In the genomic region with DNA sequence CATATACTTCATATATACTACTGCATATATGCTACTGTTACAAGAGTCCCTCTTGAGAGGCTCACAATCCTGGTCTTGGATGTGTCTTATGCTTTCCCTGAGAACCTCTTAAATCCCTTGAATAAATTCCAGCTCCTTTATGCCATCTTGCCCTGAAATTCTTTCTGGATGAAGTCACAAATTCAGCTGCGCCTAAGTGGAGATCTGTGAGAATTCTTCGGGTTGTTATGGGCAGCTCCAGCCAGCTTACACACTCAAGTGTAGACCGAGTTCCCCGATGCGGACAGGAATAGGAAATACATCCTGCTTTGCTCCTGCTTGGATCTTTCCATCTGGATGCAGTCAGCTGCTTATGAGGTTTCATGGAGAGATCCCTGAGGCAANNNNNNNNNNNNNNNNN, we compare ENCODE assay signal across 17 mouse cellular contexts. TPM values are rescaled to one million over a fixed set of nuclear protein-coding genes. Genes with fewer than 3 reads are reported as not detected.
A peak's percentile ranks its signal among the peaks of the same experiment; 100 is the strongest.
DNase-seq lines count a peak whose midpoint lies in the region; ATAC-seq and TF ChIP-seq lines count a peak whose summit lies in the region.
"Had no signal": no experiment of that assay in that cellular context is flagged by ENCODE, and none has a peak within 500 bp of the region (broad histone marks: within the 10 kb centered on the region; RNA-seq: fewer than 3 reads in every experiment).

No protein-coding gene starts in this region.

- no peak for ATAC-seq in heart, embryonic 13.5 days (ENCODE audit: extremely low read depth, insufficient number of reproducible peaks, low FRiP score, low TSS enrichment)
- peak; percentile 79 for ATAC-seq in lung, embryonic 14.5 days (ENCODE audit: insufficient read depth)
- ATAC-seq in activated CD4-positive, CD25-positive, alpha-beta regulatory T cell, adult 4 months, result no peak

- no peak for TF ChIP-seq CTCF in lung, embryonic 14.5 days (IDR thresholded peaks at IDR 0.05; ENCODE audit: low read depth)

- peaks cover 12% of the 10 kb centered on the region for H3K27me3 ChIP-seq in heart, embryonic 13.5 days (replicated peaks)
- H3K27me3 ChIP-seq in lung, embryonic 14.5 days (ENCODE audit: insufficient read depth, low read length), result no peaks in the 10 kb centered on the region
- H3K27me3 ChIP-seq: neural tube, embryonic 13.5 days; stomach, embryonic 15.5 days had no signal

- no peaks in the 10 kb centered on the region for H3K9me3 ChIP-seq in heart, embryonic 13.5 days
- no peaks in the 10 kb centered on the region for H3K9me3 ChIP-seq in lung, embryonic 14.5 days (ENCODE audit: low read depth, low read length)
- H3K9me3 ChIP-seq: neural tube, embryonic 13.5 days; stomach, embryonic 15.5 days had no signal

- H3K4me1 ChIP-seq in heart, embryonic 13.5 days, result peaks cover 17% of the 10 kb centered on the region
- H3K4me1 ChIP-seq in lung, embryonic 14.5 days (ENCODE audit: insufficient read depth), result no peaks in the 10 kb centered on the region
- H3K4me1 ChIP-seq: neural tube, embryonic 13.5 days; stomach, embryonic 15.5 days had no signal

- no peak for DNase-seq in heart, adult 11 months
- peak; percentile 87 for DNase-seq in 3T3-L1 (ENCODE audit: low read depth, low spot score)
- DNase-seq in embryo, embryonic 10.5 days (ENCODE audit: low spot score), result peak; percentile 29
- peak; percentile 75 for DNase-seq in lung, embryonic 14.5 days
- no peak for DNase-seq in adrenal gland, postnatal 4 days (ENCODE audit: low spot score in 2 of 2)
- DNase-seq in left cerebral cortex, adult 9 months (ENCODE audit: low spot score in 2 of 2), result no peak
- DNase-seq: thymus, postnatal 4 days had no signal

- no peak overlapping the region for H3K9ac ChIP-seq in heart, embryonic 13.5 days
- no peak overlapping the region for H3K9ac ChIP-seq in lung, embryonic 14.5 days
- H3K9ac ChIP-seq: hindbrain, embryonic 14.5 days; neural tube, embryonic 13.5 days; stomach, embryonic 15.5 days had no signal

- H3K4me2 ChIP-seq in heart, embryonic 13.5 days, result no peak overlapping the region
- H3K4me2 ChIP-seq in lung, embryonic 14.5 days, result no peak overlapping the region
- H3K4me2 ChIP-seq: hindbrain, embryonic 14.5 days; neural tube, embryonic 13.5 days; stomach, embryonic 15.5 days had no signal

- WGBS in heart, embryonic 13.5 days, result 20% methylated on average over 5 of the region's 5 CpGs
- WGBS in lung, embryonic 14.5 days, result 20% methylated on average over 5 of the region's 5 CpGs

- no peaks in the 10 kb centered on the region for H3K36me3 ChIP-seq in heart, embryonic 13.5 days
- H3K36me3 ChIP-seq in lung, embryonic 14.5 days (ENCODE audit: insufficient read depth), result no peaks in the 10 kb centered on the region
- H3K36me3 ChIP-seq: neural tube, embryonic 13.5 days; stomach, embryonic 15.5 days had no signal

- H3K4me3 ChIP-seq in heart, embryonic 13.5 days, result no peak overlapping the region
- no peak overlapping the region for H3K4me3 ChIP-seq in lung, embryonic 14.5 days (ENCODE audit: low read depth, low read length)
- H3K4me3 ChIP-seq: neural tube, embryonic 13.5 days; stomach, embryonic 15.5 days had no signal

- peak overlapping the region; percentile 21; the same call in 1 of the 2 replicates for H3K27ac ChIP-seq in heart, embryonic 13.5 days (replicated peaks)
- peak overlapping the region; percentile 60 for H3K27ac ChIP-seq in lung, embryonic 14.5 days (ENCODE audit: low read depth)
- H3K27ac ChIP-seq: hindbrain, embryonic 14.5 days; neural tube, embryonic 13.5 days; stomach, embryonic 15.5 days had no signal

RNA-seq across cellular contexts. Expression of a gene that starts 6.1 kb away (rescaled TPM):
- polyA plus RNA-seq in heart, embryonic 13.5 days (2015; fragmentation: Nextera tagmentation; extraction: Ambion mirVana), result not detected in 2 replicates
- 0.74 TPM in 1 of 2 replicates, not detected in the other for polyA plus RNA-seq in lung, embryonic 14.5 days (2014; fragmentation: Nextera tagmentation; extraction: Ambion mirVana)
- not detected for total RNA-seq in adrenal gland, postnatal 4 days (2021)
- not detected for polyA plus RNA-seq in activated CD4-positive, CD25-positive, alpha-beta regulatory T cell, adult 4 months (2017; shearing (Covaris generic))
- total RNA-seq: common myeloid progenitor, adult 5-6 weeks; layer of hippocampus, adult 18-20 months; megakaryocyte, adult 5-6 weeks had no signal
- polyA plus RNA-seq: heart, embryonic 14.5 days; hindbrain, embryonic 14.5 days; limb, embryonic 11.5 days; neural tube, embryonic 13.5 days; stomach, embryonic 15.5 days had no signal

RNA-seq across cellular contexts. Expression of a gene that starts 39.9 kb away (rescaled TPM):
- polyA plus RNA-seq in heart, embryonic 13.5 days (2015; fragmentation: Nextera tagmentation; extraction: Ambion mirVana), result 0.13 and 0.14 TPM in 2 replicates
- 0.11 TPM in 1 of 2 replicates, not detected in the other for polyA plus RNA-seq in lung, embryonic 14.5 days (2014; fragmentation: Nextera tagmentation; extraction: Ambion mirVana)
- total RNA-seq in adrenal gland, postnatal 4 days (2021), result not detected
- not detected for polyA plus RNA-seq in activated CD4-positive, CD25-positive, alpha-beta regulatory T cell, adult 4 months (2017; shearing (Covaris generic))
- total RNA-seq: common myeloid progenitor, adult 5-6 weeks; megakaryocyte, adult 5-6 weeks had no signal
- polyA plus RNA-seq: heart, embryonic 14.5 days had no signal

RNA-seq across cellular contexts. Expression of a gene that starts 40.4 kb away (rescaled TPM):
- polyA plus RNA-seq in heart, embryonic 13.5 days (2015; fragmentation: Nextera tagmentation; extraction: Ambion mirVana), result 0.27 and 0.59 TPM in 2 replicates
- 4.1 and 4.5 TPM in 2 replicates for polyA plus RNA-seq in lung, embryonic 14.5 days (2014; fragmentation: Nextera tagmentation; extraction: Ambion mirVana)
- 1 to 10 TPM in 1 of 2 experiments, under 1 TPM in 1; 0.42 to 3.1 TPM for total RNA-seq in adrenal gland, postnatal 4 days (2021)
- polyA plus RNA-seq in activated CD4-positive, CD25-positive, alpha-beta regulatory T cell, adult 4 months (2017; shearing (Covaris generic)), result 10 to 100 TPM; 17.0 to 21.0 TPM
- polyA plus RNA-seq: hindbrain, embryonic 14.5 days; neural tube, embryonic 13.5 days had no signal

Comparison
In these comparisons a context has a peak if more than half of its experiments do, and no peak if none do; other contexts are left out.
1. DNase-seq: peak in 3T3-L1 (single experiment), embryo, embryonic 10.5 days (single experiment) and lung, embryonic 14.5 days (single experiment); none in heart, adult 11 months (single experiment), adrenal gland, postnatal 4 days (0 of 2) and left cerebral cortex, adult 9 months (0 of 2).